Mouse (Mus musculus): ENCODE measurements around the gene Pex11g. TPM values are rescaled to one million over a fixed set of nuclear protein-coding genes. Genes with fewer than 3 reads are reported as not detected.

Pex11g gene
- polyA plus RNA-seq, 2 experiments = 2.5 to 3.5 TPM

GRCm38 (mm10) chr8:3495578-3496427, 28.3 kb upstream of the Pex11g start:
- H3K9me3 ChIP-seq (ENCODE audit: control insufficient read depth, low read length) = no peaks in the 10 kb centered on the region
- WGBS (ENCODE audit: insufficient replicate concordance) = 88% methylated on average over 44 of the region's 44 CpGs
- H3K36me3 ChIP-seq (replicated peaks; ENCODE audit: control insufficient read depth, insufficient read depth, low read depth) = no peaks in the 10 kb centered on the region
- H3K27me3 ChIP-seq (ENCODE audit: control insufficient read depth, insufficient read depth, low read length) = no peaks in the 10 kb centered on the region
- no peak for TF ChIP-seq EP300 (IDR thresholded peaks at IDR 0.05; ENCODE audit: low read depth)
- no peak for TF ChIP-seq CTCF (IDR thresholded peaks at IDR 0.05; ENCODE audit: low read depth)
- H3K9ac ChIP-seq (replicated peaks) = no peak overlapping the region
- DNase-seq (ENCODE audit: low read depth in 3 of 3, low spot score in 3 of 3) (no peak), ATAC-seq (ENCODE audit: insufficient read depth) (no peak)
- H3K4me2 ChIP-seq (ENCODE audit: low read depth) = no peak overlapping the region
- peaks cover 0 to 20% of the 10 kb centered on the region in 2 experiments; a peak in 3 of 4 replicates for H3K4me1 ChIP-seq (replicated peaks; ENCODE audit: control insufficient read depth in 2 of 2, insufficient read depth in 2 of 2, low read length in 1 of 2)
- H3K27ac ChIP-seq = no peak overlapping the region
- no peak overlapping the region for H3K4me3 ChIP-seq (ENCODE audit: insufficient read depth in 1 of 2, low read depth in 2 of 2, low read length in 2 of 2)

GRCm38 (mm10) chr8:3493845-3494208, 26.3 kb upstream of the Pex11g start:
- DNase-seq (ENCODE audit: low read depth in 3 of 3, low spot score in 3 of 3) = no peak
- Histone ChIP-seq H3K9ac (replicated peaks) (no peak overlapping the region; the same call in 1 of the 2 replicates), H3K27ac (no peak overlapping the region), H3K4me2 (ENCODE audit: low read depth) (peak overlapping the region; percentile 75), H3K4me3 (ENCODE audit: insufficient read depth in 1 of 2, low read depth in 2 of 2, low read length in 2 of 2) (peak overlapping the region; percentile 71 to 73), H3K27me3 (ENCODE audit: control insufficient read depth, insufficient read depth, low read length) (no peaks in the 10 kb centered on the region), H3K36me3 (replicated peaks; ENCODE audit: control insufficient read depth, insufficient read depth, low read depth) (no peaks in the 10 kb centered on the region), H3K4me1 (replicated peaks; ENCODE audit: control insufficient read depth in 2 of 2, insufficient read depth in 2 of 2, low read length in 1 of 2) (peaks cover 0 to 15% of the 10 kb centered on the region in 2 experiments; a peak in 3 of 4 replicates), H3K9me3 (ENCODE audit: control insufficient read depth, low read length) (no peaks in the 10 kb centered on the region)
- ATAC-seq (ENCODE audit: insufficient read depth) = no peak
- 16% methylated on average over 6 of the region's 6 CpGs for WGBS (ENCODE audit: insufficient replicate concordance)
- no peak for TF ChIP-seq CTCF (IDR thresholded peaks at IDR 0.05; ENCODE audit: low read depth)
- TF ChIP-seq EP300 (IDR thresholded peaks at IDR 0.05; ENCODE audit: low read depth) = no peak

GRCm38 (mm10) chr8:3492901-3493844, 25.7 kb upstream of the Pex11g start, which contains the start of gene Zfp358:
Gene Zfp358 (plus strand): TSS chr8:3493138.
- ATAC-seq (ENCODE audit: insufficient read depth) (peak; percentile 73), DNase-seq (ENCODE audit: low read depth in 3 of 3, low spot score in 3 of 3) (no peak)
- Histone ChIP-seq H3K36me3 (replicated peaks; ENCODE audit: control insufficient read depth, insufficient read depth, low read depth) (no peaks in the 10 kb centered on the region), H3K4me2 (ENCODE audit: low read depth) (peak within 1 kb of the TSS; percentile 75), H3K9ac (replicated peaks) (peak within 1 kb of the TSS; percentile 70), H3K27ac (no peak within 1 kb of the TSS), H3K4me3 (ENCODE audit: insufficient read depth in 1 of 2, low read depth in 2 of 2, low read length in 2 of 2) (peak within 1 kb of the TSS; percentile 71 to 73), H3K4me1 (replicated peaks; ENCODE audit: control insufficient read depth in 2 of 2, insufficient read depth in 2 of 2, low read length in 1 of 2) (peaks cover 0 to 15% of the 10 kb centered on the region in 2 experiments; a peak in 3 of 4 replicates), H3K9me3 (ENCODE audit: control insufficient read depth, low read length) (no peaks in the 10 kb centered on the region), H3K27me3 (ENCODE audit: control insufficient read depth, insufficient read depth, low read length) (no peaks in the 10 kb centered on the region)
- WGBS (ENCODE audit: insufficient replicate concordance) = 1% methylated on average over 61 of the region's 64 CpGs
- TF ChIP-seq EP300 (IDR thresholded peaks at IDR 0.05; ENCODE audit: low read depth) (no peak), CTCF (IDR thresholded peaks at IDR 0.05; ENCODE audit: low read depth) (no peak)

- H3K4me2 ChIP-seq (ENCODE audit: low read depth) = no peak overlapping the region
- DNase-seq (ENCODE audit: low read depth in 3 of 3, low spot score in 3 of 3) = no peak
- no peaks in the 10 kb centered on the region for H3K36me3 ChIP-seq (replicated peaks; ENCODE audit: control insufficient read depth, insufficient read depth, low read depth)
- H3K4me3 ChIP-seq (ENCODE audit: insufficient read depth in 1 of 2, low read depth in 2 of 2, low read length in 2 of 2) = no peak overlapping the region
- WGBS (ENCODE audit: insufficient replicate concordance) = 18% methylated on average over 5 of the region's 5 CpGs
- peaks cover 0 to 5% of the 10 kb centered on the region in 2 experiments; a peak in 1 of 4 replicates for H3K4me1 ChIP-seq (replicated peaks; ENCODE audit: control insufficient read depth in 2 of 2, insufficient read depth in 2 of 2, low read length in 1 of 2)
- H3K27ac ChIP-seq = no peak overlapping the region
- no peaks in the 10 kb centered on the region for H3K9me3 ChIP-seq (ENCODE audit: control insufficient read depth, low read length)
- H3K27me3 ChIP-seq (ENCODE audit: control insufficient read depth, insufficient read depth, low read length) = no peaks in the 10 kb centered on the region; the same call in 1 of the 2 replicates
- TF ChIP-seq EP300 (IDR thresholded peaks at IDR 0.05; ENCODE audit: low read depth) = no peak
- no peak for TF ChIP-seq CTCF (IDR thresholded peaks at IDR 0.05; ENCODE audit: low read depth)
- ATAC-seq (ENCODE audit: insufficient read depth) = no peak
- H3K9ac ChIP-seq (replicated peaks) = no peak overlapping the region
Observed at GRCm38 (mm10) chr8:3485192-3485591, 17.7 kb upstream of the Pex11g start.
